Mouse (Mus musculus): ENCODE data around the gene Tff1. TPM values are rescaled to one million over a fixed set of nuclear protein-coding genes. Genes with fewer than 3 reads are reported as not detected.

Tff1 gene
- polyA plus RNA-seq, 3 experiments from 2014 or later = 0.70 TPM; not detected in 2

Other genes starting within 250 kb of the Tff1 start
- gene Umodl1, start 210.6 kb downstream of the Tff1 start, polyA plus RNA-seq (2017; shearing (Covaris generic)) = not detected
- 100 to 1,000 TPM in 1 of 3 experiments, 10 to 100 TPM in 2; 67.1 to 113 (median 95.6) TPM for gene Abcg1, start 107.6 kb downstream of the Tff1 start, polyA plus RNA-seq (2017; shearing (Covaris generic))
- gene Tff3, start 35.6 kb downstream of the Tff1 start, polyA plus RNA-seq (2017; shearing (Covaris generic)) = not detected
- not detected for gene Tff2, start 21.0 kb downstream of the Tff1 start, polyA plus RNA-seq (2017; shearing (Covaris generic))
- 1 to 10 TPM; 1.3 to 5.3 (median 4.6) TPM for gene Tmprss3, start 33.7 kb upstream of the Tff1 start, polyA plus RNA-seq (2017; shearing (Covaris generic))
- 100 to 1,000 TPM; 224 to 328 (median 255) TPM for gene Ubash3a, start 42.6 kb upstream of the Tff1 start, polyA plus RNA-seq (2017; shearing (Covaris generic))
- 1 to 10 TPM in 2 of 3 experiments, under 1 TPM in 1; 0.55 to 4.8 (median 1.3) TPM for gene Rsph1, start 112.1 kb upstream of the Tff1 start, polyA plus RNA-seq (2017; shearing (Covaris generic))
- gene Slc37a1, start 121.5 kb upstream of the Tff1 start, polyA plus RNA-seq (2017; shearing (Covaris generic)) = 10 to 100 TPM; 19.0 to 39.4 (median 23.5) TPM
- gene Pde9a, start 220.9 kb upstream of the Tff1 start, polyA plus RNA-seq (2017; shearing (Covaris generic)) = not detected

Data from inflammation-experienced regulatory T-cells, adult 6 months (primary cell).